In genomic region chr6:112360676-112361075, GRCm38 (mm10) we compare ENCODE assay signal across 17 mouse cellular contexts. TPM values are rescaled to one million over a fixed set of nuclear protein-coding genes. Genes with fewer than 3 reads are reported as not detected.
DNase-seq lines count a peak whose midpoint lies in the region; ATAC-seq lines count a peak whose summit lies in the region.
"Had no signal": no experiment of that assay in that cellular context is flagged by ENCODE, and none has a peak within 500 bp of the region (broad histone marks: within the 10 kb centered on the region; RNA-seq: fewer than 3 reads in every experiment).

No protein-coding gene starts in this region.

- DNase-seq in layer of hippocampus, adult 11-12 months (ENCODE audit: low spot score) = peak; percentile 21
- DNase-seq in layer of hippocampus, postnatal 10 days (ENCODE audit: low spot score in 2 of 2) = no peak
- peak; percentile 61 for DNase-seq in brain, adult 2 months (ENCODE audit: low read depth, low spot score)
- DNase-seq in left cerebral cortex, postnatal 14 days (ENCODE audit: low spot score in 2 of 2) = peak; percentile 48 to 56
- DNase-seq in kidney, adult 11 months = no peak
- no peak for DNase-seq in urinary bladder, postnatal 36 days (ENCODE audit: low spot score in 2 of 2)
- DNase-seq: B cell, adult 2 months; cerebellum, adult 11-12 months; gastrocnemius, postnatal 25 days; heart, postnatal 36 days; thymus, postnatal 4 days had no signal

- peak; percentile 80 for ATAC-seq in frontal cortex, adult (ENCODE audit: low TSS enrichment)
- ATAC-seq in activated CD4-positive, CD25-positive, alpha-beta regulatory T cell, adult 4 months = no peak
- ATAC-seq: forebrain, embryonic 16.5 days; liver, embryonic 12.5 days; Patski had no signal

- intact Hi-C loops in left cerebral cortex, postnatal 14 days (cut with DNase I) = no loop called here

RNA-seq across cellular contexts. Expression of gene Ssu2, which starts 27.1 kb away (rescaled TPM):
- total RNA-seq in layer of hippocampus, postnatal 10 days (2021) = 1 to 10 TPM in 1 of 2 experiments, under 1 TPM in 1; 0.49 to 1.1 TPM
- total RNA-seq in left cerebral cortex, postnatal 14 days (2021) = under 1 TPM; 0.32 to 0.72 TPM
- polyA plus RNA-seq in activated CD4-positive, CD25-positive, alpha-beta regulatory T cell, adult 4 months (2017; shearing (Covaris generic)) = not detected
- polyA plus RNA-seq: forebrain, embryonic 16.5 days; liver, embryonic 12.5 days; neural tube, embryonic 14.5 days; Patski had no signal

Comparison
In these comparisons a context has a peak if more than half of its experiments do, and no peak if none do; other contexts are left out.
1. DNase-seq: peak in layer of hippocampus, adult 11-12 months (single experiment), brain, adult 2 months (single experiment) and left cerebral cortex, postnatal 14 days (2 of 2); none in layer of hippocampus, postnatal 10 days (0 of 2), kidney, adult 11 months (single experiment) and urinary bladder, postnatal 36 days (0 of 2).